Mouse (Mus musculus): ENCODE results near the gene Mpzl3. TPM values are rescaled to one million over a fixed set of nuclear protein-coding genes. Genes with fewer than 3 reads are reported as not detected.
A peak's percentile ranks its signal among the peaks of the same experiment; 100 is the strongest.

Gene Mpzl3
- total and polyA plus RNA-seq, 3 experiments, result 3.1 to 5.3 (median 5.2) TPM

DNA sequence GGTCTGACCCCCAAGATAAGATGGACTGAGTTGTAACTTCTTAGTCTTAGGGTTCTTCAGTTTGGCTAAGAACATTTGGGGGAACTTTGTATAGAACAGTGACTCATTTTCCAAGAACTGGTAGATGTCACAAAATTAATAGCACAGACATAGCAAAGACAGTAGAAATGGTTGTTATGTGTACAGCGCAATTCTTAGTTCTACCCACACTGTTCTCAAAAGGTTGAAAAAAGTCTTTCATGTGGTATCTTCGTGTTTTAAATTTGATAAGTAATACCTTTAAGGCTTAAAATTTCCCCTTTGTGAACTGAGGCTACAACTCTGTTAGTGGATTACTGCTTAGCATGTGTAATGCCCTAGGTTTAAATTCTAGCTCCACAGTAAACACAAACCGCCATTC is 28.1 kb downstream of the Mpzl3 start:
- no peak overlapping the region for H3K9ac ChIP-seq (ENCODE audit: insufficient read depth, low read depth)
- dilution Hi-C loops (cut with MboI; ENCODE audit: extremely low pct_ligation_motif_present, extremely low pct_unique_long_range_greater_than_20kb, low sequenced_read_pairs) (no loop called here), in situ Hi-C loops (cut with MboI; ENCODE audit: low pct_ligation_motif_present, low pct_unique_long_range_greater_than_20kb, low sequenced_read_pairs) (no loop called here)
- no peaks in the 10 kb centered on the region for H3K27me3 ChIP-seq (replicated peaks)
- H3K27ac ChIP-seq (ENCODE audit: insufficient read depth, low read depth), result no peak overlapping the region
- DNase-seq (ENCODE audit: extremely low read depth), result no peak
- H3K4me1 ChIP-seq (ENCODE audit: control insufficient read depth in 1 of 2, insufficient read depth in 2 of 2), result peaks cover 31 to 57% of the 10 kb centered on the region in 2 experiments
- no peaks in the 10 kb centered on the region for H3K79me2 ChIP-seq (replicated peaks; ENCODE audit: control insufficient read depth, extremely low read depth, insufficient read depth, poor library complexity, severe bottlenecking)
- TF ChIP-seq RAD21 (IDR thresholded peaks at IDR 0.05; ENCODE audit: low read depth, low read length) (no peak), CHD1 (IDR thresholded peaks at IDR 0.05; ENCODE audit: low read depth, low read length) (no peak), BHLHE40 (IDR thresholded peaks at IDR 0.05; ENCODE audit: low read depth, low read length) (no peak), CHD2 (IDR thresholded peaks at IDR 0.05; ENCODE audit: low read length) (no peak), ETS1 (conservative IDR thresholded peaks at IDR 0.05; ENCODE audit: low read depth, low read length) (no peak), MXI1 (IDR thresholded peaks at IDR 0.05; ENCODE audit: low read depth, low read length) (no peak), SIN3A (IDR thresholded peaks at IDR 0.05; ENCODE audit: low read length) (no peak), SMC3 (IDR thresholded peaks at IDR 0.05; ENCODE audit: low read depth, low read length) (no peak), ZKSCAN1 (IDR thresholded peaks at IDR 0.05; ENCODE audit: borderline replicate concordance, low read depth, low read length) (no peak), MYC (IDR thresholded peaks at IDR 0.05; ENCODE audit: low read depth, low read length) (no peak), POLR2A (IDR thresholded peaks at IDR 0.05; ENCODE audit: low read depth, low read length) (no peak), NRF1 (IDR thresholded peaks at IDR 0.05; ENCODE audit: low read depth, low read length) (no peak), TBP (conservative IDR thresholded peaks at IDR 0.05; ENCODE audit: low read depth, low read length) (no peak)
- H3K36me3 ChIP-seq (replicated peaks in 1 of 2; ENCODE audit: control insufficient read depth in 1 of 2, insufficient read depth in 1 of 2, low read length in 1 of 2), result no peaks in the 10 kb centered on the region
- H3K4me3 ChIP-seq (replicated peaks in 1 of 3; ENCODE audit: low read depth in 2 of 3, low read length in 2 of 3, poor library complexity in 1 of 3), result no peak overlapping the region
- no peak overlapping the region for H3K4me2 ChIP-seq (ENCODE audit: insufficient read depth, low read depth, poor library complexity, severe bottlenecking)
- no peaks in the 10 kb centered on the region for H3K9me3 ChIP-seq (replicated peaks; ENCODE audit: low read length)

DNA sequence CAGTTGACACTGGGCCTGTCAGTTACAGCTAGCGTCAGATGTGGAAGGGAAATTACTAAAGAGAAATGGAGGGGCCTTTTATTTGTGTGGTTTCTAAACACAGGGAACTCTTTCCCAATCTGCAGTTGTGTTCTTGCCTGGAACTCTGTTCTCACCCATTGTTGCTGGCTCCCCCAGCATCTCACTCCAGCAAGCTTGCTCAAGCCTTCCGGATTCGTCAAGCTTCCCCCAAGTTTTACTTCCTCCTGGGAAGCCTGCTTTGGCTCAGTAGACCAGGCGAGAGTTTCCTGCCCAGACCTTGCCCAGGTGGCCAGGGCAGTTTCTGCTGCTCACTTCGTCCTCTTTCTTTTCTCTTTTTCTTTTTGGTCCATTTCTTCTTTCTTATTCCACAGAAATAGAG is 29.6 kb downstream of the Mpzl3 start:
- DNase-seq (ENCODE audit: extremely low read depth), result no peak
- TF ChIP-seq ZNF384 (IDR thresholded peaks at IDR 0.05; ENCODE audit: low read depth, low read length) (no peak), TCF12 (IDR thresholded peaks at IDR 0.05; ENCODE audit: low read depth, low read length) (peak; percentile 23; the same call in 1 of the 2 replicates), ELF1 (IDR thresholded peaks at IDR 0.05; ENCODE audit: low read depth, low read length) (peak; percentile 32; the same call in 1 of the 2 replicates), MAX (IDR thresholded peaks at IDR 0.05; ENCODE audit: low read length) (no peak), MEF2A (IDR thresholded peaks at IDR 0.05; ENCODE audit: borderline replicate concordance, low read depth, low read length) (no peak), ZC3H11A (IDR thresholded peaks at IDR 0.05; ENCODE audit: low read depth, low read length) (no peak), JUN (IDR thresholded peaks at IDR 0.05; ENCODE audit: insufficient read depth, low read depth, low read length) (no peak), ZKSCAN1 (IDR thresholded peaks at IDR 0.05; ENCODE audit: borderline replicate concordance, low read depth, low read length) (no peak), KAT2A (IDR thresholded peaks at IDR 0.05; ENCODE audit: insufficient replicate concordance, low read length) (no peak), BHLHE40 (IDR thresholded peaks at IDR 0.05; ENCODE audit: low read depth, low read length) (no peak), USF2 (conservative IDR thresholded peaks at IDR 0.05; ENCODE audit: low read depth, low read length) (no peak), EP300 (IDR thresholded peaks at IDR 0.05; ENCODE audit: low read length) (0 out of 2 replicates have a peak, but pooled peaks have one; percentile 31)
- H3K4me2 ChIP-seq (ENCODE audit: insufficient read depth, low read depth, poor library complexity, severe bottlenecking), result peak overlapping the region; percentile 24; the same call in 1 of the 2 replicates
- in situ Hi-C loops (cut with MboI; ENCODE audit: low pct_ligation_motif_present, low pct_unique_long_range_greater_than_20kb, low sequenced_read_pairs), result no loop called here
- H3K9ac ChIP-seq (ENCODE audit: insufficient read depth, low read depth), result no peak overlapping the region
- no peaks in the 10 kb centered on the region for H3K9me3 ChIP-seq (replicated peaks; ENCODE audit: low read length)
- H3K27me3 ChIP-seq (replicated peaks), result no peaks in the 10 kb centered on the region
- no peak overlapping the region for H3K27ac ChIP-seq (ENCODE audit: insufficient read depth, low read depth)
- H3K4me3 ChIP-seq (replicated peaks in 1 of 3; ENCODE audit: low read depth in 2 of 3, low read length in 2 of 3, poor library complexity in 1 of 3), result no peak overlapping the region
- no peaks in the 10 kb centered on the region for H3K36me3 ChIP-seq (replicated peaks in 1 of 2; ENCODE audit: control insufficient read depth in 1 of 2, insufficient read depth in 1 of 2, low read length in 1 of 2)
- dilution Hi-C loops (cut with MboI; ENCODE audit: extremely low pct_ligation_motif_present, extremely low pct_unique_long_range_greater_than_20kb, low sequenced_read_pairs), result no loop called here
- H3K4me1 ChIP-seq (ENCODE audit: control insufficient read depth in 1 of 2, insufficient read depth in 2 of 2), result peaks cover 20 to 43% of the 10 kb centered on the region in 2 experiments
- H3K79me2 ChIP-seq (replicated peaks; ENCODE audit: control insufficient read depth, extremely low read depth, insufficient read depth, poor library complexity, severe bottlenecking), result no peaks in the 10 kb centered on the region

Data from CH12.LX (cell line).